Mouse (Mus musculus): Measurements from ENCODE around the gene Zmynd15.

DNA sequence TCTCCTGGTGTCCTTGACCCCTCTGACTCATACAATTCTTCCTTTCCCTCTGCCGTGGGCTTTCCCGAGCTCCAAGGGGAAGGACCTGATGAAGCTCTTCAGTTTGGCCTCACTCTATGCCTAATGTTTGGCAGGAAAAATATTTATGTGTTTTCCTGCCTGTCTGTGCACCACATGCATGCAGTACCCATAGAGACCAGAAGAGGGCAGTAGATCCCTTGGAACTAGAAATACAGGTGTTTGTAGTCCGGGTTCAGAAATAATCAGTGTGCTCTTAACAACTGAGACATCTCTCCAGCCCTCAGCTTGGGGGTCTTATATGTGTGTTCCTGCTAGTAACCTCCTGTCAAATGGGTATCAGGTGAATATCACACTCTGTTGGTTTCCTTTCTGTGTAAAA lies 45.3 kb upstream of the Zmynd15 start:
- TF ChIP-seq CTCF (IDR thresholded peaks at IDR 0.05; ENCODE audit: control insufficient read depth, insufficient read depth, insufficient replicate concordance, low read depth, low read length) = peak; percentile 33; the same call in 1 of the 2 replicates
- TF ChIP-seq POLR2A (IDR thresholded peaks at IDR 0.05; ENCODE audit: control insufficient read depth, low read depth, low read length) = no peak
